Mouse (Mus musculus): ENCODE measurements around the gene Ube2d2b. TPM values are rescaled to one million over a fixed set of nuclear protein-coding genes. Genes with fewer than 3 reads are reported as not detected.

Gene Ube2d2b
- not detected in 2 replicates for total RNA-seq (2021)
- long read RNA-seq, experiment 1 = 0 reads
- long read RNA-seq, experiment 2 = 0 reads

DNA sequence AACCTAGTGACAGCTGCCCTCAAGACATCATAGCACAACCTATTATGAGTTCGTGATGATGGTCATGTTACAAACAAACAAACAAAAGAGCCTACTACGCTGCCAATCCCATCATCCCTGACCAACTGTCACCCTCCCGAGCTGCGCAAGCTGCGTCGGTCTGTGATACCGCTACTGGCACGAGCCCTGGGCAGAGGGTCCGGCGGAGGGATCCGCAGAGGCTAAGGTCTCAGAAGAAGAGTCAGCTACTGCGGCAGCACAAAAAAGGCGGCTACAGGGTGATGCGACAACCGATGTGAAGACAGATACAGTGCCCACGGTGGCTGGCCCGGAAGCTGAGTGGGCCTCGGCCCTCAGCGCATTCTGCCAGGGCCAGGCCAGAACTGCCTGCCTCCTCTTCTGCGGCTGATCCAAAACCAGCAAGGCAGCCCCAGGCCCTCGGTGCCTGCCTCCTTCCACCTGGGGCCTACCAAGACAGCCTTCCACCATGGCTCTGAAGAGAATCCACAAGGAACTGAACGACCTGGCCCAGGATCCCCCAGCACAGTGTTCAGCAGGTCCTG, at the start of gene Ube2d2b:
Gene Ube2d2b (plus strand): TSS at position 102 of the 563 bp plus-strand sequence.
- no peak for DNase-seq

DNA sequence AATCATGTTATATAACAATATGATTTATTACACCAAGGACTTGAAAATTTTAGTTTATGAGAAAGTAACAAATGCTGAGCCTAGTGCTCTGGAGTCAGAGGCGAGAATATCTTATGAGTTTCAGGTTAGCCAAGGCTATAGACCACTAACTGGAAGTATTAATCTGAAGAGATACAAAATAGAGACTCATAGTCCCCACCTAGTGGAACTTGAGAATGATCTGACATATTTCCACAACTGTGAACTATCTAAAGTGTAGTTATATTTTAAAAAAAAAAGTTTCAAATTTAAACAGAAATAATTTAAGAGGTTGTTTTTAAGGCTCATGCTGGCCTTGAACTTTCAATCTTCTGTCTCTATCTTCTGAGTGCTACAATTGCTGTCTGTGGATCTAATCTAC, 47.5 kb upstream of the Ube2d2b start:
- DNase-seq = no peak

DNA sequence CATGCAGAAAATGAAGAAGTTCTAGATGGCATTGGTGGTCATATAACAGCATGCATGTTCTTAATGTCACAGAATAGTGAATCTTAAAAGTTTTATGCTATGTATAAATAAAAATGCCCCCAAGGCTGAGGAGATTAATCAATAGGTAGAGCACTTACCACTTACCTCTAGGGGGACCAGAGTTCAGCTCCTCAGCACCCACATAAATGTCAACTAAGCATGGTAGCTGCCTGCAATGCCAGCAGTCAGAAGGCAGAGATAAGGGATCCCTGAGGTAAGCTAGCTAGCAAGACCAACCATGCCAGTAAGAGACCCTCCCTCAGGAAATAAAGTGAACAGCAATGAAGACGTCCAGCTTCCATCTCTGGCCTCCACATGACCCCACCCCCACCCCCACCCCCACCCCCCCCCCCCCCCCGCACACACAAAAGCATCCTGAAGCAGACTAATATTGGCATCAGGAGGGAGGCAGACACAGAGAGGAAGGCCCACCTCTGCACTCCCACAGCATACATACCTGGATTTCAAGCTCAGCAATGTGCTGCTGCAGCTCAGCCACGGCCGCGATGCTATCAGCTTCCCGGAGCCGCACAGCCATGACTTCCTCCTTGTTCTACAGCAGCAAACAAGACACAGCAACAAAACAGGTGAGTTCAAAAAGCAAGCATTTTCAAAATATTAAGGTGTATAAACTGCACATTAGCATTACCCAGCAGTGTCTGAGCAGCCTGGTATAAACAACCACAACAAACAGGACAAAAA, 42.0 kb upstream of the Ube2d2b start:
- no peak for DNase-seq

DNA sequence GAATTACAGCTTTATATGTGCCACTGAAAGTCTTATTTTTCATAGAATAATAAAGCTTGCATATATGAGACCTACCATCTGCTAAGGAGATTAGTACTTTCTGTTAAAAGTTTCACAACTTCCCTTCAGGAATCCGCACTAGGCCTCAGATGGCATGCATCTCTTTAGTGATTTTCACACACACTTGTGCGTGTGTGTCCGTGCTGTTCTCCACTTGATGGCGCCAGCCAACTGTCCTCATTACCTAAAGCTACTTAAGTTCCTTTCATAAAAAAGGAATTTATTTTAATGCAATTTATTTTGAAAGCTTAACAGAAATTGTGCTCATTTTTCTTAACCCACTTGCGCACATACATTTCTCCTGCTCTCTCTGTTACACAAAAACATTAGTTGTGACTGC, 40.4 kb upstream of the Ube2d2b start:
- peak; percentile 11 for DNase-seq

DNA sequence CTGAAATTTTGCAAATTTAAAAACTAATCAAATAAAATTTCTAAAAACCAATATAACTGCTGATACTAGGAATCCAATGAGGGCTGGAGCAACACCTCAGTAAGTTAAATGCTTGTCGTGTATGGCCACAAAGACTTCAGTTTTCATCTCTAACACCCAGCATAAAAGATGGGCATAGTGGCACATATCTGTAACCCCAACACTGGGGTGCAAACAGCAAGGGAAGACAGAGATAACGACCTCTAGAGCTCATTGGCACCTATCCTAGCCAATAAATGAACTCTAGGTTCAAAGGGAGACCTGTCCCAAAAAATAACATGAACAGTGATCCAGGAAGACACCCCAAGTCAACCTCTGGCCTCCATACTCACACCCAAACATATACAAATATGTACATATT, 37.9 kb upstream of the Ube2d2b start:
- DNase-seq = no peak

DNA sequence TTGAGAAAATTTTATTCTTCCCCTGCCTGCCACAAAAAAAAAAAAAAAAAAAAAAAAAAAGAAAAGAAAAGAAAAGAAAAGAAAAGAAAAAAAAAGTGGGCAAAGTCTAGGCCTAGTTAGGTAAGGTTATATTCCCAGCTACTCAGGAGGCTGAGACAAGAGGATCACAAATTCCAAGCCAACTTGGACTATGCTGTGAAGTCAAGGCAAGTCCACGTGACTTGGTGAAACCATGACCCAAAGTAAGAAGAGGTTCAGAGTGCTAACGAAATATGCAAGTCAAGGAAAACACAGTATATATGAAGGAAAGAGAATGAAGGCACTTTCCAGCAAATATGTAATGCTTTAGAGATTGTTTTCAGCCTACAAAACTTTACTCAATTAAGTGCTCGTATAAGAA, 37.4 kb upstream of the Ube2d2b start:
- DNase-seq = no peak

DNA sequence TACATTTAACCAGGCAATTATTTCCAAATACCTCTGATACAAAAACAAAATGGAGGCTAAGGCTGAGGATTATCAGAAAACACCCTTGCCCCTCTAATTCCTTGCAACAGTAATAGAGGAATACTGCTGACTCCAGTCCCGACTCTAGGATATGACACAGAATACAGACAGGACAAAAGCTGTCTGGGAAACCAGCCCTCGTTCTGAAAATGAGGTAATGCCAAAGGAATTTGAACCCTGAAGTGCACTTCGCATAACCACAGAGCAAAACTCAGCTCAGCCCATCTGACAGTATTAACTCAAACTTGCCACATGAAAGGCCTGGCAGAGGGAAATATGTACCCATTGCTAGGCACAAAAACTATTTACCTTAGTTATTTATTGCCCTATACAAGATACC, 36.6 kb upstream of the Ube2d2b start:
- DNase-seq = peak; percentile 14

DNA sequence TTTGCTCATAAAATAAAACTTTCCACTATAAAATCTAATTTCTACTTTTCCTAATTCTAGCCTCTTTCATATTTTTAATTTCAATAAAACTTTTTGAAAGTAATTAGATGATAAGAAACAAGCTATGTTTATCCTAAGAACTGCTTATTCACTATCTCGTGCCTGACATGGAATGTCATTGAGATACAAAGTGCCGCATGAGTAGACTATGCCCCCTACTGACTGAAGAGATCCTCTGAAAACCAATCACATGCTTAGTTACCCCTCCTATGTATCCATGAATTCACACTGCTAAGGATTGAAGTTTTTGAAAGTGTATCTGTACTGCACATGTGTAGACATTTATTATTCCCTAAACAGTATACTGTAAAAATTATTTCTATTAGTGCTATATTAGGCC, 36.0 kb upstream of the Ube2d2b start:
- DNase-seq = no peak

DNA sequence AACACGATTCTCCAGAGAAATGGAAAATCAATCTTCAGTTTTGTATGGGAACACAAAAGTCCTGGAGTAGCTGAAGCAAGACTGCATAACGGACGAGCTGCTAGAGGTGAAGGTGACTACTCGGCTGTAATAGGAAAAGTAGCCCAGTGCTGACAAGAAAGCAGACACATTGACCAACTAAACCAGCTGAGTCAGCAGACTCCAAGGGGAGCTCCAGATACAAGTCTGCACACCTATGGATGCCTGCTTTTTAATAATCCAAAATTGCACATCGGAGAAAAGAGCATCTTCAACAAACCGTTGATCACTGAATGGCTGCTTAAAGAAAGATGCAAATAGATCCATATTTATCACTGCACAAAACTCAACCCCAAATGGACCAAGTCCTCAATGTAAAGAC, 31.6 kb upstream of the Ube2d2b start:
- no peak for DNase-seq

DNA sequence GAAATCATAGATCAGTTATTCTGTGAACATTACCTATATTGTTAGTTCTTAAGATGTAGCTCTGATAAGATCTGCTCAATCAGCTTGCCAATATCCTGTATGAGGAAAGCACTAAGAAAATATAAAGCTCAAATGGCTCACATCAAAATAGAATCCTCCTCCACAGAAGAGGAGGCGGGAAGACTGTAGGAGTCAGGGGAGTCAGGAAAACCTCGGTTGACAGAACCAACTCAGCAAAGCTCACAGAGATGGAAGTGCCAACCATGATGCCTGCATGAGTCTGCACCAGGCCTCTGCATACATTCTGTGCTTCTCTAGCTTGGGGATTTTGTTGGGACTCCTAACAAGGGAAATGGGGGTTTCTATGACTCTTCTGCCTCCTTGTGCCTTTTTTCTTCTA, 28.7 kb upstream of the Ube2d2b start:
- DNase-seq = no peak

DNA sequence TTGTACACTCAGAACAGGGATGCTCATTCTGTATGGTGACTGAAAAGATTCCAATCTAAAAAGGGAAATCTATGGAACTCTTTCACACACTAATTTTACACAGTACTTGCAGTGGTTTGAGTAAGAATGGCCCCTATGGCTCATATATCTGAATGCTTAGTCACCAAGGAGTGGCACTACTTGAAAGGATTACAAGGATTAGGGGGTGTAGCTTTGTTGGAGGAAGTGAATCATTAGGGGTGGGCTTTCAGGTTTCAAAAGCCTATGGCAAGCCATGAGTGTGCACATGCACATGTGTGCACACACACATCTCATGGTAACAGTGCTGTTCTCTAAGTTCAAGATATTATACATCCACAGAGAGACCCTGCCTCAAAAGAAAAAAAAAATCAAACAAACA, 27.3 kb upstream of the Ube2d2b start:
- no peak for DNase-seq

DNA sequence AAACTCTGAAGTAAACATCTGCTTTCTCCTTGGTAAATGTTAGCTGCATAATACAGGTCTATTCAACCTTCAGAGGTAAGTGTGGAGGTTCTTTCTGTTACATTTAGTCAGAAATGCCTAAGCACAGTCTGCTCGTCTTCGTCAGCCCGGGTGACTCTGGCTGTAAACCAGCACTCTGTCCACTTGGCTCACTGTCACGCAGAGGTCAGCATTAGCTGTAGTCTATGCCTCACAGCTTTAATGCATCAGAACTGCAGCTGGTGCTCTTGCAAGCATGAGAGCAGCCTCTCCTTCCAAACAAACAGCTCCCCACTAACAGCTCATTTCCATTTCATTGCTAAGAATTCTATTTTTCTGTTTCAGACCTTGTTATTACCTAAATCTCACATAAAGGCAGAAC, 22.4 kb upstream of the Ube2d2b start:
- DNase-seq = no peak

DNA sequence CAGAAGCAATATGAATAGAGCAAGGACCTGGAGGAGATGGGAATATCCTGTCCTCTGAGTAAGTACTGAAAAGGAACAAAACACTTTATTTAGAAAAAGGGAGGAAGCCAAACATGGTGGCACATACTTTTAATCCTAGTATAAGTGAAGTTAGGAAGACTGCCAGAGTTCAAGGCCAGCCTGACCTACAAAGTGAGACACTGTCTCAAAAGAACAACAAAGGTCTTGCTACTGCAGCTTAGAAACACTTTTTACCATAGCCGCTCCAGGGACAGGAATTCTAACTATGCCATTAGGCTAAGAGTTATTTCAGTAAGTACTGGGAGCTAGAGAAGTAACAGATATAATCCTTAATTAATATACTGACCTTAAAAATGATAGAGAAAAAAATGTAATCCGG, 15.2 kb upstream of the Ube2d2b start:
- no peak for DNase-seq

DNA sequence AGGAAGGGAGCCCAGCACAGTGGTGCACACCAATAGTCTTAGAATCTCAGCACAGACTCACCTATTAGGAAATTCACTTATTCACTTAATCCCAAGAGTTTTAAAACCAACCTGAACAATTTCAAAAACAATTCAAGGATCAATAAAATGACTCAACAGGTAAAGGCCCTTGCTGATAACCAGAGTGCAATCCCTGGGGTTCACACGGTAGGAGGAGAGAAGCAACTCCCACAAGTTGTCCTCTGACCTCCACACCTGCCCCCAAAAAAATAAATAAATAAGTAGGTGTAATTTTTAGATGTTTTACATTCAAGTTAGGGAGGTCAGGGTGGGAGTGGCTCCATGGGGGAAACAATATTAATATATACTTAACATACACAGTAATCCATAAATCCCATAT, 7.4 kb upstream of the Ube2d2b start:
- DNase-seq = no peak

DNA sequence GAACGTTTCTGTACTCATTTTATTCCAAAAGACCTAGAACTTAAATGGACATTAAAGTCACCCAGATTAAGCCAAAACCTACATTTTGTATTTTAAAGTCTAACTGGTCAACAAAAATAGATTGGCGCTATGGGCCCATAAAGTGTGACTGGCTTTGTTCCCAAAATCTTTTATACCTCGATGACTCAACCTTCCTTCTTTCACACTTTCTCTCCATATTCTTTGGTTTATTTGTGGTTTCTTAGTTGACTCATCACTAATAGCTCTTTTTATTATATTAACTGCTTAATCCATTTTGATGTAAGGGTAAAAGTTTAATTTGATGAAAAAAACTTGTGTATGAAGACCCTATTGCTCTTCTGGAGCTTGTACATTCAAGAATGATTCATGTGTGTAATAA, 1.5 kb downstream of the Ube2d2b start:
- DNase-seq = no peak

DNA sequence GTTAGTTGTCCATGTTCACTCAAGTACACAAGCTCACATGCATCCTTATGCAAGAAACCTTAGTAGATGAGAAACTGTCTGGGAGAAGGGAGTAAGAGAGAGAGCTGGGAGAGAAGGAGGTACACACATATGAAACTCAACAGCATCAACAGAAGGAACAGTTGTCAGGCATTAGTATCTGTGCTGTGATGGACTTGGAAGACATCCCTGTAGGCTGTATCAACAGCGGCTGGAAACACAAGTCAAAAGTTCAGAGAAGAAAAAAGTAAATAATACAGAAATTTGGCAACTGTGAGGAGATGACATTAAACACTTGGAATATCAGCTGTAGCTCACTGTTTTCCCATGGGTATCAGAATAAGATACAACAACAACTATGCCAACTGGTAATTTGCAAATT, 4.4 kb downstream of the Ube2d2b start:
- no peak for DNase-seq

DNA sequence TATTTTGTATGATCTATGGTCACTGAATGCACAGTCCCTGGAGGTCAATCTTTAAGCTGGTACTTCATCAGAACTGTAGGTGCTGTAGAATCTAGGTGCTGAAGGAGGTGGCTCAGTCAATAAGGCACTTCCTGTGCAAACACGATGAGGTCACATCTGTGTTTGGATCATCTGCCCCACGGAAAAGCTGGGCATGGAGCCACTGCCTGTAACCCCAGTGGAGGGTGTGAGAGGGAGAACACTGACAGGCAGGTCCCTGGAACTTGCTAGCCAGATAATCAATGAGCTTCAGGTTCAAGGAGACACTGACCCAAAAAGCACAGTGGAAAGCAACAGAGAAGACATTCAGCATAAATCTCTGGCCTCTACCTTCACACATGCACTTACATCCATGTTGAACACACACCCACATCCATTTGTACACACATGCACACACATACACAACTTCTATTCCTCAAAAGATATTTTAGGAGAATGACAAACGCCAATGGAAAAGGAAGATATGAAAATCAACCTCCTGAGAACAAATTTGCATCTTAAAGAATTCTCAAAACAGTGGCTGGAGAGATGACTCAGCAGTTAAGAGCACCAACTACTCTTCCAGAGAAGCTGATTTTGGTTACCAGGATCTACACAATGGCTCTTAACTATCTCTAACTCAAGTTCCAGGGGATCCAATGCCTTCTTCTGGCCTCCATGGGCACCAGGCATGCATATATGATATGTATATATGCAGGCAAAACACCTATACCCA, 9.2 kb downstream of the Ube2d2b start:
- DNase-seq = peak; percentile 67

DNA sequence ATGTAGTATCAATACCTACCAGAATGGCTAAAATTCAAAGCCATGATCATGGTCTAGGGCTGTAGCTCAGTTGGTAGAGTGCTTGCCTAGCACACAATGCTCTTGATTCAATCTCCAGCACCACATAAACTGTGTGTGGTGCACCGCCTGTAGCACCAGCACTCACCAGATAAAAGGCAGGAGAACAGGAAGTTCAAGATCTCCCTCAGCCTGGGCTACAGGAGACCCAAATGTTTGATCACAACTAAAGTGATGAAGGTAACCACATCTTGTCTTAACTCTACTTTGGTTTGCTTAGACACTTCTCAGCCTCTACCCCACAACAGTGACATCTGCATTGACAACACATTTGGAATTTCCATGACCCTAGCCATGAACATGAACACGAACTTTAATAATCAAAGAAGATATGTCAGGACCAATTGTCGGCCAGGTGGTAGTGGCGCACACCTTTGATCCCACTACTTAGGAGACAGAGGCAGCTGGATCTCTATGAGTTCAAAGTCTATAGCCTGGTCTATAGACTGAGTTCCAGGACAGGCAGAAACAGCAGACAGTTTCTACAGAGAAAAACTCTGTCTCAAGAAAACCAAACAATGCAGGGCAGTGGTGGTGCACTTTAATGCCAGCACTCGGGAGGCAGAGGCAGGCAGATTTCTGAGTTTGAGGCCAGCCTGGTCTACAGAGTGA, 10.8 kb downstream of the Ube2d2b start:
- DNase-seq = no peak

DNA sequence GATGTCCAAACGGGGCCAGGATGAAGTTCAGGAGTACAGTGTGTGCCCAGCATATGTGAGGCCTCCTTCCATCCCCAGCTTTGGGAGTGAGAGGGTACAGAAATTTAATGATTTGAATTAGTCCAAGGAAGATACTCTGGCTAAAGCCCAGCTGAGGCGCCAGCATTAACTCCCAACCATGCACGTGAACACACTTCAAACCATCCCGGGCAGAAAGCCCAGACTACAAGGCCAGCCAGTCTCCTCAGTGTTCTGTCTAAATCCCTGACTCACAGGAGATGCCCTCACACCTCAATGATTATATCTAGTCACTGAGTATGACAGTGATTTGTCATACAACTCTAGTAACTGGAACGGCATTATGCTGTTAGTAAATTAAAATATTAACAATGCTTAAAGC, 17.4 kb downstream of the Ube2d2b start:
- DNase-seq = peak; percentile 86

DNA sequence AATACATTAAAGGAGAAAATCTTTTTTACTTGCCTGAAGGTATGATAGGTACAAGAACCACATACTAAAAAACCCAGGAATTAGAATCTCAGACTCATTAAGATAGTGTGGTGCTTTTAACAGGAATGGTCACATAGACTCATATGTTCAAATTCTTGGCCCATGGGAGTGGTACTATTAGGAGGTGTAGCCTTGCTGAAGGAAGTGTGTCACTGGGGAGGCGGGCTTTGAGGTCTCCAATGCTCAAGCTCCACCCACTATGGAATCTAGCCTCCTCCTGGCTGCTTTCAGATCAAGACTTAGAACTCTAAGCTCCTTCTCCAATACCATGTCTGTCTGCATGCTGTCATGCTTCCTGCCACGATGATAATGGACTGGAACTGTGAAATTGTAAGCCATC, 17.9 kb downstream of the Ube2d2b start:
- no peak for DNase-seq

DNA sequence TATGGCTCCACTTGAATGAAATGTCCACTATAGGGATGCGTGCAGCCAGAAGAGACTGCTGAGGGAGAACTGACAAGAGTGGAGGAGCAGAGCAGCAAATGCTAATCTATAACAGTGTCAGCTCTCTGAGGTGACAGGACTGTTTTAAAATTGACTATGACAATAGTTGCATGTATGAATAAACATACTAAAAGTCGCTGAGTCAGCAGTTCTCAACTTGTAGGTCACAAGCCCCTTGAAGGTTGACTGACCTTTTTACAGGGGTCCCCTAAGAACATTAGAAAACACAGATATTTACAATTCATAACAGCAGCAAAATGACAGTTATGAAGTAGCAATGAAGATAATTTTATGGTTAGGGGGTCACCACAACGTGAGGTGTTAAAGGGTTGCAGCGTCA, 19.1 kb downstream of the Ube2d2b start:
- DNase-seq = no peak

DNA sequence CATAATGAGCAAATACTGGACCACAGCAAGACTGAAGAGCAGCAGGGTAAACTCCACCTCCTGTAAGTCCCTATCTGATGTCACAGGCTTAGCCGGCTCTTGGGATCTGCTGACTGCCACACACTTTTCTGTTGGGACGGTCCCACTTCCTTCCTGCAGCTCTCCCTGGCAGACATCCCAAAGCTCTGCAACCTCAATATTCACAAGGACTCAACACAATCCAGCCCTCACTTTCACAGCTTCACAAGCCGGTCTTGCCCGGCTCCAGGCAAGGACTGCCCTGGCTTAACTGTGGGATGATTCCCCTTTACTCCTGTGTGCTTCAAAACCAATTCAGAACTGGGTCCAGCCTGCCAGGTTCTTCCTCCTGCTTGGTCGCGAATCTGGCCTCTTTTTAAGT, 23.9 kb downstream of the Ube2d2b start:
- peak; percentile 44 for DNase-seq

DNA sequence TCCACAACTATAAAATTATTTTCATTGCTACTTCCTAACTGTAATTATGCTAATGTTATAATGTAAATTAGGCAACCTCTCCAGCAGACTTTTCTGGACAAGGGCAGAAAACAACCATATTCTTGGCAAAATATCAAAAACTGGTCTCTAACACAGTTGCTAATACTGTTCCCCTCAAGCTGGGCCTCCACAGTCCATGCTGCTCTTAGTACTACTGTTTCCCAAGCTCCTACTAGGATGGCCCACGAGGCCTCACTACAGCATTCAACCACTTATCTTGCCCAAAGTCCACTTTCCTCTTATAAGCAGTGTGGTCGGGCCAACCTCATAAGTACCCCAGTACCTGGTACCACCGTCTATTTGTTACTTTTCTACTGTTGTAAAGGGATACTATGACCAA, 24.7 kb downstream of the Ube2d2b start:
- no peak for DNase-seq
